Mouse (Mus musculus) ZHBTc4 (cell line): ENCODE measurements at regions not wholly inside any gene's neighbourhood (a gene's known extent, or its start where the extent isn't known, plus 50 kb on each side); places are given as distances from the start of the nearest gene placed in this dataset.

Experiments used
- DNase-seq: peaks from one replicate; pipeline ENCODE4 v3.0.0-alpha.2; 2011; ENCODE audit warnings: low read depth, low spot score

DNA sequence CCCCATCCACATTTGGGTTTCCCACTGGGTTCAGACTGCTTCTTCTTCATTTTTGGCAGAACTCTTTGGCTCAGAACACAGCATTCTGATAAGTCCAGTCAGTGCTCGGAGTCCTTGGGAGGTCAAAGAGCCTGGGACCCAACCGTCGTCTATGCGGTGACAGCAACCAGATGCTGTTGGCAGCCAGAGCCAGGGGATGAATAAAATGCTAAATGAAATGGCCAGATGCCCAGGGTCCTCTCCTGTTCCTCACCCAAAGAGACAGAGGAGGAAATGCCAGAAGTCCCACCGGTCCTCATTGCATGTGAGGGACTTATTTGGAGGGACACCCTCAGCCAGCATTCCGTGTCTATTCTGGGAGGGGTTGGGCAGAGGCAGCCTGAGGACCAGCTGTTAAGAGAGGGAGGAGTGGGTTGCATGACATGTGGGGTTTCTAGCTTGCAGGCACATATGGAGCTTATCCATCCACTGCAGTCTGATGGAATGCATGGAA lies 801.2 kb upstream of the Lrrc6 start:
- DNase-seq = no peak

DNA sequence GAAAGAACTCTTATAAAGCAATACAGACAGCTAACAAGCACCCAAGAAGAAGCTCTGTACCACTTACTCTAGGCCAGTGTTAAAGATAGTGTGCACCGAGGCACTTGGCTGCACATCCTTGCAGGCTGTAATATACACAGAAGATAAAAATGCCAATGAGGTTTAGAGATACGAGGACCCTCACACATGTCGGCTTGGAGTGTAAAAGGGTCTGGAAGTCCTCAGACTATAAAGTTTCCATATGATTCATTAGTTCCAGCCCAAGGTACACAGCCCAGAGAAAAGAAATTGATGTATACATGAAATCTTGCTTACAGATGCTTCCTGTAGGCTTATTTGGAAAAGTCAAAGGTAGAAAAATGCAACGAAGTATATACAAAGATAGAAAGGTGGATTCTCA lies 800.3 kb upstream of the Lrrc6 start:
- no peak for DNase-seq

DNA sequence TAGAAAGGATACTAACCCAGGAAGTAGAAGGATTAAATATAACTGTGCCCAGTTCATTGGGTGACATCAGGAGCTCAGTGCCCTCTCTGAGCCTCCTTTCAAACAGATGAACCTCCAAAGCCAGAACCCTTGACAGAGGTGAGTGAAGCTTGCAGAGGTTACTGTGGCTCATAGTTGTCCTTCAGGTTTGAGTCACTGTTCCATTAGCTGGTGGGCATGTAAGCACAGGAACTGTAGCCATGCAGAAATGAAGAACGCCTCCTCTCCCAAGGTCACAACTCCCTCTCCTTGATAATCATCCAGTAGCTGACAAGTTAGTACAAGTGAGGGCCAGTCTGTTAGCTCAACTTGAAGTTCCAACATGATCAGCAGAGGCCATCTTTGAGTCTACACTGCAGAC lies 794.1 kb upstream of the Lrrc6 start:
- DNase-seq = no peak

DNA sequence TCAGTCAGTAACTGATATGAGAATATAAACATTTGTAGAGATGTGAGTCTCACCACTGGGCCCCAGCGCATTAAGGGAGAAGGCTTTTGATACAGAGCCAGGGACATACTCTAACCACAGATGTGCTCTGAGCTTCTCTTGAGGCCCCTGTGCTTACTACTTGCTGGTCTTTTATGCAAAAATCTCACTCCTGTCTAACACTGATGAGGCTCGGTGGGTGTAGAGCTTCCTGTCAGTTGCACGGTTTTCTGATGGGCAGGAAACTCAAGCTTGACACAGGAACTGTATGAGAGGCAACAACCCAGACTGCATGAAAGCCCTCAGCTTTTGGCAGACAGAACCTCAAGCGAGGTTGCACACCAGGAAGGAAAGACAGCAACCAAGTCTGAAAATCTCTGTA lies 789.0 kb upstream of the Lrrc6 start:
- DNase-seq = no peak

DNA sequence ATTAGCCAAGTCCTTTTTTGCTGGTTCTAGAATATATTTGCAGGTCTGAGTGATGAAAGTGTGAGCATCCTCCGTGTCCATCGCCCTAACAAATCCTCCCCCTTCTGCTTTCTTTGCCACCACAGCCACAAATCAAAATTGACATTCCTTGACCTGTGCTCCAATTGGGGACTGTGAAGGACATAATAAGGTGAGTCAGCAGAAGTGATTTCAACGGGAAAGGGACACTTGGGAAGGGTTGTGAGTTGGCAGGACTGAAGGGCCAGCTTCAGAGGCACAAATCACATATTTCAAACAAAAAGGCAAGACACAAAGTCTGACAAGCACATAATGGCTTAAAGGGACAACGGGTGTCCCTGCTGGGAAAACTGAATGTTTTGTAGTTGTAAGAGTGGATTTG lies 784.2 kb upstream of the Lrrc6 start:
- no peak for DNase-seq

DNA sequence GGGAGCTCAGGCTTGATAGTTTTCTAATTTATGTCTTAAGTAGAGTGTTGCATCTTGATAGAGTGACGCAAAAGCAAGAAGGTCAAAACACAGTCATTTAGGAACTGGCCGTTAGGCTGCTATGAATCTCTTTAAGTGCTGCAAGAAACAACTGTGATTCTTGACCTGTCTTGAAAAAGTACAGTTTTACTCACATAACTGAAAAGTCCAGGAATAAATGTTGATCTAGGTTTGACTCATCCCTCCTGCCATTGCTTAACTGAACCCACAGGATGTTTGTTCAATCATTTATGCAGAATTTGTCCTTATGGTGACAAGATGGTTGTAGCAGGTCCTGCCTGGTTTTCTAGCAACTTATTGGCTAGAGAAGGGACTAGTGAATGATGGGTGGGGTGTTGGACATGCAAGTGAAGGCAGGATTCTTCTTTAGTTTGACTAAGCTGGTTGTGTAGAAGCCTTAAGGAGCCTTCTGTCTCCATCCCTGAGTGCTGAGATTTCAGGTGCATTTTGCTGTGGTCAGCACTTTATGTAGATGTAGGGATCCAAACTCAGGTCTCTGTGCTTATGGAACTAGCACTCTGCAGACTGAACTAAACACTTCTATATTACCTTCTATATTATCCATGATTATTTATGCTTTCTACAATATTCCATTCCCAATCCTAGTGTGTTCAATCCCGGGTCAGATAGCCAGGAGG lies 782.7 kb upstream of the Lrrc6 start:
- no peak for DNase-seq

DNA sequence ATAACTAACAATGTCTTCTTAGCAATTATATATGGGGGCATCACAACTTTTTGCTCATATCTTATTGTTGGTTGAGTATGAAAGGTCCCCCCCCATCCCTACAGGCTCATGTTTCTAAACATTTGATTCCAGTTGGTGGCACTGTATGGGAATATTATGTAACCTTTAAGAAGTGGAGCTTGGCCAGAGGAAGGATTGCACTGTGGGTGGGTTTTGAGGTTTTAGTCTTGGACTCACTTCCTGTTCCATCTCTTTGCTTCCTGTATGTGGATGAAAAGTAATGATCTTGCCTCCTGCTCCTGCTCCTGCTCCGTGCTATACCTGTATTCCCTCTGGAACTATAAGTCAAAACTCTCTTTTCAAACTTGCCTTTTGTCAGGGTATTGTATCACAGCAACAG lies 778.2 kb upstream of the Lrrc6 start:
- no peak for DNase-seq

DNA sequence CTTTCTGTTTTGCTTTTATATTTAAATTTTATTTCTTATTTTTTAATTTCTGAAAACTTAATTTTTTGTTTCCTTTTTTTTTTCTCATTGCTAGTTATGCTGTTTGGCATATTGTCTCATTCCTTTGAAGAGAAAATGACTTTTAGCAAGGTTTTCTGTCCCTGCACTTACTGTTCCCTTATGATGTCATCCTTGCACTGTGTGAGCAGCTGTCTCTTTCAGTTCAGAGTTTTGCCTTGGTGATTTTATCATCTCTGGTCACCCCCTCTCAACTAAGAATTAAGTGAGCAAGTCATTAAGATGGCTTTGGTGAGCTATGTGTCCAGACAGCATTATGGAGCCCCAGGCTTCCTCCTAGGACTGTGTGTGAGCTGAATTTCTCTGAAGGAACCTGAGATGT lies 774.3 kb upstream of the Lrrc6 start:
- no peak for DNase-seq

DNA sequence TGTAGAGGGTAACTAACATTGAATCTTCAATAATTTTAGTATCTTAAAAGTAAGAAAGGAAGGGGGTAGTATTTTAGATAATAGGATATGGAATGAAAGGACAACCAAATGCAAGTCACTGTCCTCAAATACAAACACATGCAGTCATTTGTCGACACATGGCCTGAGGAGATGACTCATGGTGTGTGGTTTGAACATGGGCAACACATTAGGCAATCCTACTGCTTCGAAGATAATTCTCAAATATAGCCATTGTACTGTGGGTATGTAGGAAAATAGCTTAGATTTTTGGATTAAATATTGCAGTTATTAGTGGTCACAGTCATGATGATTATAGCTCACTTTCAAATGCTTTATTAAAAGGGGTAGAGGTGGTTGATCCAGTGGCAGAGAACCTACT lies 771.7 kb upstream of the Lrrc6 start:
- peak; percentile 3 for DNase-seq

DNA sequence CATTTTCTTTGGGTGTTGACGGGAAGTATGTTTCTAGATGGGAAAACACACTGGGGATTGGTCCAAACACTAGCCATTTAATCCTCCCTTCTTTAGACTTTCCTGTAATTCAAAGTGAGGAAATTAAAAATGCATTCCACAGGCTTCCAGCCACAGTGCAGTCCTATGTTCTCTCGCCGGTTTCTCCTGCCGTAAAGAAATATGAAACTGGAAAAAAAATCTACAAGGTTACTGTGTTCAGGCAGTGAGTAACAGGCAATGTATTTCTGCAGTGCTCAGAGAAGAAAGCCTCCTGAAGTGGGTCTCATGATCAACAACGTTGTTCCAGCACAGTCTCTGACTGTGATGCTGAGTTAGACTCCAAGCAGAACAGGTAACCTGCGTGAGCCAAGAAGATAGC lies 763.0 kb upstream of the Lrrc6 start:
- DNase-seq = no peak

DNA sequence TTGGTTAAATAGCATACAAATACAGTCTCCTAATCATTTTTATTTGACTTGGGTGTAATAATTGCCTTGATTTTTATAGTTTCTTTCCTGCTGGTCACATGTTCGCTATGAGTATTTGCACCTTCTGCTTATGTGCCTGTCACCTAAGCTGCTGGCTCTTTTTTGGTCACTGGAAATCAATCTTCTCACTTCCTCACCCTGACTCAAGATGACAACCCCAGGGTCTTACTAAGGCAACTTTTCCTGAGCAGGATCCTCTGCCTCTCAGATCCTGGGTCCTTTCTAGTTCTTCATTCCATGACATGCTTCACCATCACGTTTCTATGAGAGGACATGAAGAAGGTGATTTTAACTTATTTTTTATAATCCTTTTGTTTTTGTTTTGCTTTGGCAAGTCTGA lies 762.6 kb upstream of the Lrrc6 start:
- DNase-seq = no peak

DNA sequence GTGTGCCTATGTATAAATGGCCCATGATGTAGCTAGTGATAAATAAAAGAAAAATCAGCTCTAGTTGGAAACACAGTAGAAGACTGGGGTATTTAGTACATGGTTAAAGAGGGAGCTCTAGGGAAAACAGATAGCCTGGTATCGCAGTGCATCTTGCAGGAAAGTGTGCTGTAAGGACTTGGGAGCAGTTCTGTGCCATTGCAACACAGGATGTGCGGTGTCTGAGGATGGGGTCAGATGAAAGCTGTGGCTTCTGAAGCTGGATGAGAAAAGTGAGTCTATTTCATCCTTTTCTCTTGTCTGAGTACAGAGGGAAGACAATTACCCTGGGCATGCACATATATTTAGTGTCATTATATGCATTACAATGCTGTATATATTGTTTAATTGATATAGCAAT lies 761.6 kb upstream of the Lrrc6 start:
- DNase-seq = no peak

DNA sequence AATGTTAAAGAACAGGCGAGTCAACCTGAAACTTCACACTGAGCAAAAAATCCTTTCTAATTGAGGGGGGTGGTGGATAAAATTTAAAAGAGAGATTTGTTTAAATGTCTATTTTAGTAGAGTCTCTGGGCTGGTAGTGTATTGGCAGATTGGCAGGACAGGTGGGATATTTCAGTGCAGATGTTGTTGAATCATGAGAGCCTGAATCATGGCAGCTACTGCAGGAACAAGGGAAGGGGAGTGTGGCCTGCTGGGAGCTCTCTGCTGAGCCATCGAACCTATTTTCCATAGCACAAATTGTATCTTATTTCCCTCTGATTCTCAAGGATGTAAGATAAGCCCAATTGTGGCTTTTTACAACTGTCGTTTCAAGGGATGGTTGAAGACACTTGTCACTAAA lies 760.0 kb upstream of the Lrrc6 start:
- no peak for DNase-seq

DNA sequence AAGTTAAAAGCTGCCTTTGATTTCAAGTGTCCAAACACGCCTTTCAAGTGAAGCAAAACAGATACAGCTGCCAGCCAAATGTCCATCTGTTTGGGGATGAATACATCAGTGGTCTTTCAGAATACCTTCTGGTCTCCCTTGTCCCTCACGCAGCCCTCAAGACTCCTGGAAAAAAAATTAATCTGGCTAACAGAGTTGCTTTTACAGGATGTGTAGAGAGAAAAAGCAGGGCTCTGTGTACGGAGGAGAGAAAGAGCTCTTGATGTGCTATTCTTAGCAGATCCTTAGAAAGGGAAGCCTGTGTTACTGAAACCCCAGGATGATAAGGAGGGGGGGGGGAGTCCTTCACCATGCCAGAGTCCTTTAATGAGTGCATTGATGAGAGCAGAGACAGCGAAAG lies 748.4 kb upstream of the Lrrc6 start:
- no peak for DNase-seq

DNA sequence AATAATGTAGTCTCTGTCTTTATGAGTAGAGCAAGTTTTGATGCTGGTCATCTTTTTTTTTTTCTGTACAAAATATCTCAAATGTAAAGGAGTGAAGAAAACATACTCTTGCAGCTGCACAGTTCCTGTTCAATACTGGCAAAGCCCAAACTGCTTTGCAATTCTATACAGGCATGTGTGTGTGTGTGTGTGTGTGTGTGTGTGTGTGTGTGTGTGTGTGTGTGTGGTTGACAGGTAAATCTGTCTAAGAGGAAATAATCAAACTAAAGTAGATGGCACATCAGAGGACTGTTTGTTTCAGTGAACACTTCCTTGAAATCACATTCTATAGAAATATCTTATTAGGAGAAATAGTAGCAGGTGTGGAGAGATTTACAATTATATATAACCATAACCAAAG lies 747.8 kb upstream of the Lrrc6 start:
- DNase-seq = no peak

DNA sequence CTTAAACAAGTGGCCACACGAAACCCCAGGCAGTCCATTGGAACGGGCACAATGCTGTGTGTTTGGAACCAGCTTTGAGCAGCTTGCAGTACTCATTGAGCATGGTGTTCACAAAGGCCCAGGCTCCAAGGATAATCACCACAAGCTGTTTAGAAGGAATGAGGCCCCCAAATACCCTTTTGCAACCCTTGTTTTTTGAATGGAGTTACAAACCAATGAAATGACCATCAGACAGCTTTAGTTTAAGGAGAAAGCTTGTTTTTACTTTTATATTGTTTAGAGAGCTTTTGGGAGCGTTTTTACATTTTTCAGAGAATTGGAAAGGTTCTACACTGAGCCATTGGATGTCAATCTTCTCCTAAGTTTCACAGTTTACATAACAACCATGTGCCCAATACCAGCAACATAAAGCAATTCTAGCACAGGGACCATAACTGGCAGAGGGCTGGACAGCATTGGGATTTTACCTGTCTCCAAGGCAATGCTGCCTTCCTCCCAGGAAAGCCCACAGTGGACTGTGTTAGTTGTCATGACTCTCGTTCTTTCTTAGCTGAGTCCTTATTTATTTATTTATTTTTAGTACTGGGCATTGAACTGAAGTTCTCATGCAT lies 745.1 kb upstream of the Lrrc6 start:
- DNase-seq = no peak

DNA sequence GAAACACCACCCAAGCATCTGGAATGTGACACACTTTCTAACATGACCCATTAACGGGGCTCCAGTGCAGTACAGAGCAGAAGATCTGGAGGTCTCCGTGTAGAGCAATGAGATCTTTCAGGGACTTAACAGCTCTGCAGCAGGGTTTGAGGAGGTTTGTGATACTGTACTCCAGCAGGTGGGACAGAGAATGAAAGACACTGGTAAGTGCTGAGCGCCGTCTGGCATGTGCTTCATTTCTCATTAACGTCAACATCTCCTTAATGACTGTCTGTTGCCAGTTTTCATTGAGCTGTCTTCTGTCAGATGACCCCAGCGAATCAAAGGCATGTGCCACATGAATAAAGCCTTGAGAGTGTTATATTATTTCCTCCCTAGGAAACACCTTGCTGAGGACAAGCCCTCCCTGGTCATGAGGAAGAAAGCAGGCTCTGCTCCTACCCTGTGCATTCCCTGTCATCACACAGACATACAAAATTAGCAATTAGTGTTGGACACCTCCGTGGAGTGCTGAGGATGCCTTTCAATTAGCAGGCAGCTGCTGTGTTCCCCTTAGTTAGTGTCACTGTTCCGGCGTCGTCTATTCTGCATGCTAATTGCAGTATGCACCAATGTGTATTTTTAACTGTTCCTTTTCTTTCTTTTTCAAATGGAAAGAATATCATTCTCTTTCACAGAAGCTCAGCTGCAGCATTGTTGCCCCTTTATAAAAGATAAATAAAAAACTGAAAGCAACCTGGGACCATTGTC lies 744.4 kb upstream of the Lrrc6 start:
- no peak for DNase-seq

DNA sequence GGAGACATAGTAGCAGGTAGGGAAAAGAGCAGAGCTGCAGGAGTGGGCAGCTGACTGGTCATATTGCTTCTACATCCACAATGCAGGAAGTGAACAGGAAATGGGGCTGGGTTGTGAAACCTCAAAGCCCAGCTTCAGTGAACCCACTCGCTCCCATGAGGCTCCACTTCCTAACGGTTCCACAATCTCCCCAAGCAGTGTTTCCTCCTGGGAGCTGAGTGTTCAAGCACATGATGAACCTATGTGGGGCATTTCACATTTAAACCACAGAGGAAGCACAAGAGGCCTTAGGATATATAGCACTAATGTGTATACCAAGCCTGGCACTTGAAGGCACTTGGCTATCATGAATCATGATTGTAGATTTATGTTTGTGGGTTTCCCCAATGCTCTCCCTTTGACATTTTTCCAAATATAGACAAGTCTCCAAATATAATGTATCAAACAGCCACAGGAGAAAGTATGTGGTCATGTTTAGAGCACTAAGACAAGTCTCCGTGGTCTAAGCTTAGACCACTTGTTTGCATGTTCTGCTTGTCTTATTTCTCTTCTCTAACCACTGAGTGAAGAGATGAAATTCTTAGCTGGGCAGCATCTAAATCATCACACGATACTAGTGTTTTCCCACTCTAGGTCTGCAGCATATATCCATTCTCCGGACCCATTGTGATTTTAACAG lies 734.5 kb upstream of the Lrrc6 start:
- DNase-seq = no peak

DNA sequence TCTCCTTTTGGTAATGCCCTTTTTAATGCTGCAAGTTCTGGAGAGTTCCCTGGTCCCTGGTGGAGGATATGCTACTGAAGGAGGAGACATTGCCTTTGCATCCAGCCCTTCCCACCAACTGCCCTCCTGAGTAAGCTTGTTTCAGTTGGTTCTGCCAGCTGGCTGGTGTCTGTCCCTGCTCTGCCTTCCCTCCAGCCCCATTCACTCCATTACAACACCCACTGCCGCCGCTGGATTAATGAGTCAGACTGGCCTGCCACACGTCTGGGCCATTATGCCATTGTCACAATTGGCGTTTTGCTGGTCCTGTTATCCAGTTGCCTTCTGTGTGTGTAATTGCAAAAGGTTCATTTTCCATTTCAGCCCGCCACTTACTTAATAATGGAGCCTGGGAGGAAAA lies 728.6 kb upstream of the Lrrc6 start:
- no peak for DNase-seq

DNA sequence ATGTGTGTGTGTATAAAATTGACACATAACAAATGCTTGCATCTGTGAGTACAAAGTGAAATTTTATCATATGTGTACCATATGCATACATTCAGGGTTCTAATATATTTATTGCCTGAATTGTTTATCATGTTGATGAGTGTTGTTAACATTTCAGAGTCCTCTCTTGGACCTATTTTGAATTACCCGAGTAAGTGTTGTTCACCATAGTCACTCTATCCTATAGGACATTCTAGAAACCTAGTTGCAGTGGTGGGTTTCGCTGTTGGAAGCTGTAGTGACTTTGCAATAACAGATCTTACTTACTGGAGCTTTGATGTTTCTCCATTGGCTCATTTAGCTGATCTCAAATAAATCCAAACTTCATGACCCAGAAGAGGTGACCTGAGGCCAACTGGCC lies 727.9 kb upstream of the Lrrc6 start:
- DNase-seq = no peak

DNA sequence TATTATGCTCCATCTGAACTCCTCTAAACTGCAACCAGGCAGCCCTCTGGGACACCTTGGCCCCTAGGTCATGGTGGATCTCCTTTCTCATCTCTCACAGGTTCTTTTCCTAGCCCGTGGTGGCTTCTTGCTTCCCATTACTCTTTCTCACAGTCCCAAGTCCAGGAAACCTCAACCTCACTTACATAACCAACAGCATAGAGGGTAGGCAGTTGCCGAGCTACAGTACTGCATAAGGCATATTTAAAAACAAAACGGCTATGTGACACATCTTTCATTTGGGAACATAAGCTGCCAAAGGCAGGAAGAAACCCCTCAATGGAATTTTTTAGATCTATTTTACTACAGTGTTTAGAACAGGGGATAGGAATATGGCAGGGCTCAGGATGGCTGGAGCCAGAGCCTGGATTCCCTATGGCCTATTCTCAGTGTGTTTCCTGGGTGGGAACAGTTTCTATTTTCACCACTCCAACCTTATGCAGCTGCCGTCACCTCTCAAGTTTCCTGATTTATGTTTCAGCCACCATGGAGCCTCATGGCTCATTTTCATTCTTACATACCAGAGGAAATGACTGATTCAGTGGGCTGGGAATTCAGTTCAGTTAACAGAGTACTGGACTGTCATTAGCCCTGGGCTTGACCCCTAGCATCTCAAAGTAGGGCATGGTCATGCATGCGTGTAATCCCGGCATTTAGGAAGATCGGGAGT lies 726.9 kb upstream of the Lrrc6 start:
- DNase-seq = no peak

DNA sequence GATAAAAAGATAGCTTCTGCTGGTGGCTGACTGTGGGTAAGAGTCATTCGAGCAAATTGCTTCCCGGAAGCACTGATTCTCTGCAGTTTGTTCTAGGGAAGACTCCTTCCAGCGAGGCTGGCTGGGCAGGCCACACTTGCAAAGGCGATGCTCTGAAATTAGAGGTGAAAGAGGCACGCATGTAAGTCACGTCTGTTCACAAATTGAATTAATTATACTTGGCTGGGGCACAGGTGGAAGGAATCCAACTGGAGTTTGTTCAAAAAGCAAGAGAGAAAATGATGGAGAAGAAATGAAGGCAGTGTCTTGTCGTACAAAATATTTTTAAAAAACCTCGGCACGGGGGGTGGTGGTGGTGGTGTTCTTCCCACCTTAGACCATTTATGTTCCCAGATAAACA lies 726.2 kb upstream of the Lrrc6 start:
- DNase-seq = no peak
